Mouse (Mus musculus) ES-E14 (cell line): ENCODE results near the gene Apbb2. TPM values are rescaled to one million over a fixed set of nuclear protein-coding genes. Genes with fewer than 3 reads are reported as not detected.

Experiments
- DNase-seq: peaks from one replicate; pipeline ENCODE4 v3.0.0-alpha.2; 2013; ENCODE audit warnings: low read depth, low spot score
- H3K27ac ChIP-seq: 2 replicates; pipeline ENCODE4 v1.5.1; 2012; ENCODE audit warnings: low read depth, mild to moderate bottlenecking, low read length, moderate library complexity, mixed read lengths; ENCODE audit not compliant: poor library complexity, insufficient read depth, severe bottlenecking
- H3K36me3 ChIP-seq: 2 replicates; pipeline ENCODE4 v1.6.1; 2012; ENCODE audit warnings: mild to moderate bottlenecking, low read length, moderate library complexity, mixed read lengths; ENCODE audit not compliant: control insufficient read depth, poor library complexity, insufficient read depth, severe bottlenecking
- H3K4me1 ChIP-seq, 2 experiments: fragments of 150-350 bp in 1 of 2; sonication (generic) in 1 of 2; 2 replicates each; pipeline ENCODE4 v1.6.1; 2012; ENCODE audit warnings: low read length in 2 of 2, mild to moderate bottlenecking in 1 of 2, mixed read lengths in 1 of 2; ENCODE audit not compliant: control insufficient read depth in 2 of 2, insufficient read depth in 2 of 2, poor library complexity in 1 of 2
- H3K4me3 ChIP-seq, 2 experiments: fragments of 150-350 bp in 1 of 2; sonication (generic) in 1 of 2; 2 replicates each; pipeline ENCODE4 v1.5.1; 2012; ENCODE audit warnings: low read length in 2 of 2, low read depth in 1 of 2, mild to moderate bottlenecking in 1 of 2, mixed read lengths in 1 of 2; ENCODE audit not compliant: insufficient read depth in 1 of 2, poor library complexity in 1 of 2, severe bottlenecking in 1 of 2
- H3K9ac ChIP-seq: 2 replicates; pipeline ENCODE4 v1.6.1; 2012; ENCODE audit warnings: low read depth, mild to moderate bottlenecking, low read length, mixed read lengths; ENCODE audit not compliant: poor library complexity, insufficient read depth, severe bottlenecking
- H3K9me3 ChIP-seq: fragments of 150-350 bp; sonication (generic); 2 replicates; pipeline ENCODE4 v1.6.1; 2012; ENCODE audit warnings: low read depth, mild to moderate bottlenecking, low read length; ENCODE audit not compliant: control insufficient read depth, insufficient read depth
- CHD2 ChIP-seq: IDR thresholded peaks from 2 replicates; pipeline ENCODE4 v1.6.1; 2014; ENCODE audit warnings: mild to moderate bottlenecking, low read depth, low read length, inconsistent platforms
- HCFC1 ChIP-seq: IDR thresholded peaks from 2 replicates; pipeline ENCODE4 v1.6.1; 2012; ENCODE audit warnings: low read length, inconsistent platforms, borderline replicate concordance; ENCODE audit not compliant: insufficient read depth
- MAFK ChIP-seq: IDR thresholded peaks from 2 replicates; pipeline ENCODE4 v1.6.1; 2014; ENCODE audit warnings: mild to moderate bottlenecking, low read depth, low read length, inconsistent platforms; ENCODE audit not compliant: insufficient read depth
- ZC3H11A ChIP-seq: IDR thresholded peaks from 2 replicates; pipeline ENCODE4 v1.6.1; 2012; ENCODE audit warnings: low read depth, mild to moderate bottlenecking, inconsistent platforms, low read length, borderline replicate concordance
- ZNF384 ChIP-seq: IDR thresholded peaks from 2 replicates; pipeline ENCODE4 v1.6.1; 2012; ENCODE audit warnings: low read depth, low read length, inconsistent platforms
- in situ Hi-C, 2 experiments: fragments of 600-800 bp; cut with MboI; formaldehyde crosslinking; loops; one replicate each; pipeline ENCODE4 v1.15.1; 2025; ENCODE audit warnings: low sequenced_read_pairs in 2 of 2, inconsistent platforms in 1 of 2; ENCODE audit not compliant: unreplicated experiment in 2 of 2
- total RNA-seq: library from RNA; depleted of rRNA; stranded (reverse); fragments of 300-350 nt; gene quantifications from 2 replicates; pipeline ENCODE4 v1.2.3, GENCODE M21; 2012

The Apbb2 gene
- total RNA-seq, 1 experiment = 15.3 TPM

GRCm38 (mm10) chr5:66583019-66583406, 35.6 kb downstream of the Apbb2 start:
- Histone ChIP-seq H3K27ac (no peak overlapping the region), H3K9me3 (no peaks in the 10 kb centered on the region), H3K4me3 (no peak overlapping the region), H3K36me3 (no peaks in the 10 kb centered on the region), H3K4me1 (peaks cover 0 to 7% of the 10 kb centered on the region in 2 experiments; a peak in 1 of 4 replicates), H3K9ac (no peak overlapping the region)
- TF ChIP-seq CHD2 (no peak), MAFK (no peak), ZNF384 (no peak), ZC3H11A (no peak), HCFC1 (no peak)
- in situ Hi-C loops = no loop called here
- no peak for DNase-seq

DNA sequence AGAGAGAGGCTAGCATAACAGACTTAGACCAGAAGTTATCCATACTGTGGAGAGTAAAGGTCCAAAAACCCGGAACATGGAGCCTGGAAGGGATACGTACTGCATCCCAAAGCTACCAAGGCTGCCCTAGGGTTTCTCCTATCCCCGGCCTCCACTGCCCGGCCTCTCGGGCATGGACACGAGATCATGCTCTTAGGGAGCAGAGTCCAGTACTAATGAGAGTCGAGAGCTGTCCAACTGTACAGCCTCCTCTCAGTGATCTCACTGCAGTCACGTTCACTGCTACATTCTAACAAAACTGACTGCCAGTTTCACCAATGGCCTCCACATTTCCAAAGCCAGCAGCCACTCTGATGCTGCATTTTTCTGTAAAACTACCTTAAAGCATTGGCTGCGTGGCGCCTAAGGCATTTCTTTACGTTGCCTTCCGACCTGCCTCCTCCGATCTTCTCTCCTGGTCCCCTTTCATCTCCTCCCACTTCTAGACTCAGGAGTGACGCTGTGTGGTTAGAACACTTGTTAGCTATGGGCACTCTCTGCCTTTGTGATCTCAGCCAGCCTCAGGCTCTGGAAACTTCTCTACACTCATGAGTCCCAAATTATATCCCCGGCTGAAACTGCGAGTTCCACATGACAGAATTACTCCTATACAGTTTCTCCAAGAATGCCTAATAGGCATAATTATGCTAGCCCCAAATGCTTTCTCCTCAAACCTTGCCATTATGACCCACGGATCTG, 36.1 kb downstream of the Apbb2 start:
- Histone ChIP-seq H3K9ac (no peak overlapping the region), H3K4me3 (no peak overlapping the region), H3K27ac (no peak overlapping the region), H3K36me3 (no peaks in the 10 kb centered on the region), H3K9me3 (no peaks in the 10 kb centered on the region), H3K4me1 (peaks cover 0 to 7% of the 10 kb centered on the region in 2 experiments; a peak in 1 of 4 replicates)
- in situ Hi-C loops = no loop called here
- TF ChIP-seq MAFK (no peak), ZNF384 (no peak), ZC3H11A (no peak), HCFC1 (no peak), CHD2 (no peak)
- no peak for DNase-seq

GRCm38 (mm10) chr5:66579066-66579465, 39.5 kb downstream of the Apbb2 start:
- H3K4me3 ChIP-seq = no peak overlapping the region
- H3K9me3 ChIP-seq = no peaks in the 10 kb centered on the region
- H3K9ac ChIP-seq = no peak overlapping the region
- TF ChIP-seq ZNF384 (no peak), MAFK (no peak), CHD2 (no peak), HCFC1 (no peak), ZC3H11A (no peak)
- no peak for DNase-seq
- in situ Hi-C loops = no loop called here
- peaks cover 0 to 9% of the 10 kb centered on the region in 2 experiments; a peak in 1 of 4 replicates for H3K4me1 ChIP-seq
- no peaks in the 10 kb centered on the region for H3K36me3 ChIP-seq
- H3K27ac ChIP-seq = no peak overlapping the region

GRCm38 (mm10) chr5:66576299-66576698, 42.3 kb downstream of the Apbb2 start:
- no peak overlapping the region for H3K27ac ChIP-seq
- no peak overlapping the region; the same call in 1 of the 2 replicates for H3K9ac ChIP-seq
- DNase-seq = no peak
- no peaks in the 10 kb centered on the region for H3K9me3 ChIP-seq
- H3K4me1 ChIP-seq = peaks cover 4 to 11% of the 10 kb centered on the region in 2 experiments; a peak in 1 of 4 replicates
- in situ Hi-C loops = no loop called here
- no peak overlapping the region for H3K4me3 ChIP-seq
- no peak for TF ChIP-seq HCFC1
- H3K36me3 ChIP-seq = no peaks in the 10 kb centered on the region
